Mouse (Mus musculus) lung, embryonic 16.5 days (tissue): ENCODE measurements at regions not wholly inside any gene's neighbourhood (a gene's known extent, or its start where the extent isn't known, plus 50 kb on each side); places are given as distances from the start of the nearest gene placed in this dataset.

Experiments used
- ATAC-seq: fragments of 200-750 bp; cut with Nextera tagmentation; 2 replicates; pipeline ENCODE4 v1.8.0; 2017; ENCODE audit warnings: low read depth, mild to moderate bottlenecking, moderate library complexity
- H3K27ac ChIP-seq: fragments of 300-500 bp; sonication (generic); 2 replicates; pipeline ENCODE4 v1.5.1; 2014; ENCODE audit warnings: mild to moderate bottlenecking, control low read depth, low read length
- H3K27me3 ChIP-seq: fragments of 300-500 bp; sonication (generic); 2 replicates; pipeline ENCODE4 v1.6.1; 2014; ENCODE audit warnings: low read depth, low read length, mixed read lengths; ENCODE audit not compliant: control insufficient read depth, insufficient read depth
- H3K36me3 ChIP-seq: fragments of 300-500 bp; sonication (generic); 2 replicates; pipeline ENCODE4 v1.6.1; 2014; ENCODE audit warnings: low read length; ENCODE audit not compliant: control insufficient read depth, insufficient read depth
- H3K4me1 ChIP-seq: fragments of 300-500 bp; sonication (generic); replicated peaks from 2 replicates; pipeline ENCODE4 v1.6.1; 2014; ENCODE audit warnings: low read length, mixed read lengths; ENCODE audit not compliant: control insufficient read depth, insufficient read depth
- H3K4me2 ChIP-seq: fragments of 300-500 bp; sonication (generic); 2 replicates; pipeline ENCODE4 v1.6.1; 2014; ENCODE audit warnings: low read depth, low read length, control low read depth
- H3K4me3 ChIP-seq: fragments of 300-500 bp; sonication (generic); 2 replicates; pipeline ENCODE4 v1.5.1; 2014; ENCODE audit warnings: mild to moderate bottlenecking, low read length, control low read depth
- H3K9ac ChIP-seq: fragments of 300-500 bp; sonication (generic); 2 replicates; pipeline ENCODE4 v1.6.1; 2014; ENCODE audit warnings: low read length, control low read depth
- H3K9me3 ChIP-seq: fragments of 300-500 bp; sonication (generic); 2 replicates; pipeline ENCODE4 v1.6.1; 2016; ENCODE audit warnings: low read length; ENCODE audit not compliant: control insufficient read depth
- WGBS: fragments of 180-500 bp; shearing (Covaris S2); extraction: QIAGEN DNeasy Blood & Tissue Kit; methylation state at CpG from one replicate; pipeline ENCODE4 v1.1.7; 2014; 5-methylcytosine and 5-hydroxymethylcytosine counted together

DNA sequence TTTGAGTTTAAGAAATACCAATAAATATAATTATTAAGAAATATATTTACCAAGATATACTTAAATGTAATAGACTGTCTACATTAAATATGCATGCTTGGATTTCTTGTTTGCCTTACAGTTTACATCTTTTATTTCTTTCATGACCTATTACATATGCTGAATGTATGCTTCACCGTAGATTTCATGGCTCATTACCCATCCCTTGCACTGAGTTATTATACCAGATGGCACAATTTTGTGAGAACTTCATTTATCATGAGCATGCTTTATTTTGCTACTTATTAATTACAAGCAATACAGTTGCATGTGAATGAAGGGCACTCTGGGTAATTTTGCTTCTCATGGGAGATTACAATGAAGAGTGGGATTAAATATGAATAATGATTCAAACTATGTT is 856.0 kb upstream of the Nectin3 start:
- 68% methylated on average over 1 of the region's 1 CpGs for WGBS
- Histone ChIP-seq H3K4me3 (no peak overlapping the region), H3K27me3 (no peaks in the 10 kb centered on the region), H3K9ac (no peak overlapping the region), H3K36me3 (no peaks in the 10 kb centered on the region), H3K4me1 (no peaks in the 10 kb centered on the region), H3K27ac (no peak overlapping the region), H3K4me2 (no peak overlapping the region), H3K9me3 (no peaks in the 10 kb centered on the region)
- no peak for ATAC-seq

DNA sequence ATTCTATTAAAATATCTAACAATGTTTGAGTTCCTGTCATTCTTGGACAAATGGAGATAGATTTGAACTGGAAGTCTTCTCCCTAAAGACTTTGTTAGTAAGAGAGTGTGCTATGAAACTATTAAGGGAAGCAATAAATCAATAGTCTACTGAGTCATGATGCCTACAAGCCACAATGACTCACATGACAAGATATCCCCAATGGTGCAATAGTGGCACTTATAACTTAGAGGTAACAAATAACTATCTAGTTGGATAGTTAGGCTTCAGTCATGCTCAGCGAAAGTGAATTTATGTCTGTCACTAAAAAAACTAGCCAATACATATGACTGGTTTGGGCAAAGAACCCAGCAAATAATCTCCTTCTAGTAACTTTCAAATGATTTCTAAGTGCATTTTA is 889.1 kb upstream of the Dppa4 start:
- no peak overlapping the region for H3K9ac ChIP-seq
- H3K4me2 ChIP-seq: no peak overlapping the region
- no peak overlapping the region for H3K27ac ChIP-seq
- H3K4me1 ChIP-seq: no peaks in the 10 kb centered on the region
- 69% methylated on average over 1 of the region's 1 CpGs for WGBS
- ATAC-seq: no peak
- no peaks in the 10 kb centered on the region for H3K36me3 ChIP-seq
- no peaks in the 10 kb centered on the region for H3K9me3 ChIP-seq
- no peak overlapping the region for H3K4me3 ChIP-seq
- no peaks in the 10 kb centered on the region for H3K27me3 ChIP-seq

DNA sequence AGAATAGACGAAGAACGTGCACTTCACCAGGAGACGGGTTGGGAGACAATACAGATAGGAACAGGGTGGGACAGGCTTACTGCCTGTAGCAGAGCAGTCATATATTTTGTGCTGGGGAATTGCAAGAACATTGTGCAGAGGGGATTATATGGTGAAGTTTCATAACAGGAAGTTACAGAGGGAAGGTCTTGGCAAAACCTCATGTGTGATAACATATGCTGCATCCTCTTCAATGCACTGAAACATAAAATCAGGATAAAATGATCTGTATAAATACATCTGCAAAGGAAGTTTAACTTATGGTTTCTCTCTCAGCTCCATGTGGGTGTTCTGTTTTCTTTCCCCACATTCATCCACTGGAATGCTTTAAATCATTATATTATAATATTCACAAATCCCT is 876.5 kb upstream of the Dppa4 start:
- H3K27me3 ChIP-seq: no peaks in the 10 kb centered on the region
- H3K4me3 ChIP-seq: no peak overlapping the region
- H3K9ac ChIP-seq: no peak overlapping the region
- no peaks in the 10 kb centered on the region for H3K4me1 ChIP-seq
- H3K27ac ChIP-seq: no peak overlapping the region
- H3K4me2 ChIP-seq: no peak overlapping the region
- H3K9me3 ChIP-seq: no peaks in the 10 kb centered on the region
- H3K36me3 ChIP-seq: no peaks in the 10 kb centered on the region
- no peak for ATAC-seq
- WGBS: 61% methylated on average over 3 of the region's 3 CpGs

DNA sequence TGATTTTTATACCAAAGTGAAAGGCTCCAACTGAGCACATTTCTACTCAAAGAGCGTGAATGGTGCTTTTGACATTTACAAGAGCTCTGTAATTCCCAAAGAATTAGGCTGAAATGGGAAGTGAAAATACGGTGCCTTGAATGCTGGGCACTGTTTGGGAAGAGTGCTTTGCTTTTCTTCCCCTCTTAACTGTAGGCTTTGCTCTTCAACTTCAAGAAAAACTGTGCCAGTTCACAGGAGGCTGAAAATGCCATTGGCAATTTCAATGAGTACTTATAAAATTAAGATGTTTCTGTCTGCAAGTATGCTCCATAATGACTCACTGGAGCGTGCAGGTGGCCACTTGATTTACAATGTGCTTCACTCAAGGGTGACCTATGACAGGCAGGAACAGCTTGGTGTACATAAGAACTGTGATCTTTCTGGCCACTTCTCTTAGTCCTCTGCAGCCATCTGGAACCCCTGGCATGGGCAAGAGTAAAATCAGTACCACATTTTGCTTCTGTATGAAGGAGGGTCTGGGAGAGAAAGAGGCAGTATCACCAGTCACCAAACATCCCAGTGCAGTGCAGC is 864.8 kb upstream of the Dppa4 start:
- H3K9me3 ChIP-seq: no peaks in the 10 kb centered on the region
- WGBS: 27% methylated on average over 3 of the region's 3 CpGs
- ATAC-seq: peak; percentile 78

GRCm38 (mm10) chr16:47445083-47445482 is 838.5 kb upstream of the Dppa4 start:
- no peak for ATAC-seq
- 87% methylated on average over 2 of the region's 2 CpGs for WGBS
- H3K36me3 ChIP-seq: no peaks in the 10 kb centered on the region

More for the DNA sequence above, 864.8 kb upstream of the Dppa4 start:
- Histone ChIP-seq H3K9ac (no peak overlapping the region), H3K36me3 (no peaks in the 10 kb centered on the region), H3K27ac (no peak overlapping the region), H3K4me2 (no peak overlapping the region), H3K4me1 (no peaks in the 10 kb centered on the region), H3K27me3 (no peaks in the 10 kb centered on the region), H3K4me3 (no peak overlapping the region)

GRCm38 (mm10) chr16:47475441-47476081 is 808.0 kb upstream of the Dppa4 start:
- H3K4me3 ChIP-seq: no peak overlapping the region
- 74% methylated on average over 9 of the region's 9 CpGs for WGBS

More at GRCm38 (mm10) chr16:47445083-47445482, 838.5 kb upstream of the Dppa4 start:
- Histone ChIP-seq H3K4me1 (no peaks in the 10 kb centered on the region), H3K4me3 (no peak overlapping the region), H3K27me3 (no peaks in the 10 kb centered on the region), H3K9me3 (no peaks in the 10 kb centered on the region), H3K4me2 (no peak overlapping the region), H3K9ac (no peak overlapping the region), H3K27ac (no peak overlapping the region)

DNA sequence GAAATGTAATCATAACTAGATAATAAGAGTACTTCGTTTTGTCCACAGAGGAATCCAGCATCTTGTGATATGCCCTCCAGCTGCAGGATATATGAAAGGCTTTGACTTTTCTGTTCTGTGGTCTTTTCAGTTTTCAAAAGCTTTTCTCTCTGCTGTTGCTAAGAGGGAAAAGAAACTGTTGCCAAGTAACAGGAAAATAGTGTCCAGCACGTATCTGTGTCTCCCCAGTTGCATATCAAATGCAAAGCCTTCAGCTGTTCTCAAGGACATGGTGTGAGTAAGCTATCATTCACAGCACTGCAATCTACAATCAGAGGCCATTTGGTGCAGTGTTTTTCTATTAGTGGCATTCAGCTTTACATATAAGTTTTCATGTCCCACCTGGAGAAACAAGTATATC is 801.5 kb upstream of the Dppa4 start:
- H3K27me3 ChIP-seq: no peaks in the 10 kb centered on the region
- 47% methylated on average over 2 of the region's 2 CpGs for WGBS
- no peaks in the 10 kb centered on the region for H3K36me3 ChIP-seq
- H3K4me3 ChIP-seq: no peak overlapping the region
- no peaks in the 10 kb centered on the region for H3K4me1 ChIP-seq
- no peak for ATAC-seq
- H3K27ac ChIP-seq: no peak overlapping the region
- H3K4me2 ChIP-seq: no peak overlapping the region
- H3K9ac ChIP-seq: no peak overlapping the region
- H3K9me3 ChIP-seq: no peaks in the 10 kb centered on the region

More at GRCm38 (mm10) chr16:47475441-47476081, 808.0 kb upstream of the Dppa4 start:
- no peaks in the 10 kb centered on the region for H3K36me3 ChIP-seq
- no peaks in the 10 kb centered on the region for H3K9me3 ChIP-seq
- H3K9ac ChIP-seq: no peak overlapping the region
- ATAC-seq: no peak
- no peak overlapping the region for H3K4me2 ChIP-seq
- no peak overlapping the region for H3K27ac ChIP-seq
- no peaks in the 10 kb centered on the region for H3K4me1 ChIP-seq
- no peaks in the 10 kb centered on the region for H3K27me3 ChIP-seq

GRCm38 (mm10) chr16:47488525-47488924 is 795.0 kb upstream of the Dppa4 start:
- Histone ChIP-seq H3K4me2 (no peak overlapping the region), H3K9me3 (no peaks in the 10 kb centered on the region), H3K4me1 (no peaks in the 10 kb centered on the region), H3K27me3 (no peaks in the 10 kb centered on the region), H3K36me3 (no peaks in the 10 kb centered on the region), H3K9ac (no peak overlapping the region), H3K27ac (no peak overlapping the region), H3K4me3 (no peak overlapping the region)
- ATAC-seq: no peak
- 94% methylated on average over 1 of the region's 1 CpGs for WGBS

- 84% methylated on average over 4 of the region's 4 CpGs for WGBS
- Histone ChIP-seq H3K4me1 (no peaks in the 10 kb centered on the region), H3K36me3 (no peaks in the 10 kb centered on the region), H3K9ac (no peak overlapping the region), H3K27me3 (no peaks in the 10 kb centered on the region), H3K27ac (no peak overlapping the region), H3K4me3 (no peak overlapping the region), H3K9me3 (no peaks in the 10 kb centered on the region), H3K4me2 (no peak overlapping the region)
- no peak for ATAC-seq
Measured at GRCm38 (mm10) chr16:47525857-47526256, 757.7 kb upstream of the Dppa4 start.
